Mouse (Mus musculus) heart, postnatal 36 days (tissue): Measurements from ENCODE around the gene Polg2. TPM values are rescaled to one million over a fixed set of nuclear protein-coding genes. Genes with fewer than 3 reads are reported as not detected.
"Not testable (repeated sequence)": the region's sequence is repeated elsewhere in the genome, so short reads cannot be mapped to it uniquely, and the experiment has no call there.

Source experiments
- DNase-seq, 2 experiments: peaks; one replicate each; pipeline ENCODE4 v3.0.0; 2021 to 2022
- intact Hi-C: fragments of 180-260 bp; cut with DNase I; formaldehyde crosslinking; loops from one replicate; pipeline ENCODE4 v1.15.1; 2025
- total RNA-seq, 2 experiments: library from RNA; stranded (reverse); gene quantifications; 2 replicates each; pipeline ENCODE4 v1.2.3; 2021

The Polg2 gene
- total RNA-seq, 2 experiments from 2014 or later, result 4.4 to 4.5 TPM

DNA sequence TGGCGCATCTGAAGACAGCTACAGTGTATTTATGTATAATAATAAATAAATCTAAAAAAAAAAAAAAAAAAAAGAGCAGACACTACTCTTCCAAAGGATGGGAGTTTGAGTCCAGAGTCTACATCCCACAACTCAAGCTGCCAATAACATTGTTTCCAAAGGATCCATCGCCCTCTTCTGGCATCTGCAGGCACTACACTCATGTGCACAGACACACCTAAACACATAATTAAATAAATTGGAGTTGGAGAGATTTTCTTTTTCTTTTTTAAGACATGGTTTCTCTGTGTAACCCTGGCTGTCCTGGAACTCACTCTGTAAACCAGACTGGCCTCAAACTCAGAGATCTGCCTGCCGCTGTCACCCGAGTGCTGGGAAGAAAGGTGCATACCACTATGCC, 11.8 kb downstream of the Polg2 start:
- no peak for DNase-seq
- intact Hi-C loops, result no loop called here

DNA sequence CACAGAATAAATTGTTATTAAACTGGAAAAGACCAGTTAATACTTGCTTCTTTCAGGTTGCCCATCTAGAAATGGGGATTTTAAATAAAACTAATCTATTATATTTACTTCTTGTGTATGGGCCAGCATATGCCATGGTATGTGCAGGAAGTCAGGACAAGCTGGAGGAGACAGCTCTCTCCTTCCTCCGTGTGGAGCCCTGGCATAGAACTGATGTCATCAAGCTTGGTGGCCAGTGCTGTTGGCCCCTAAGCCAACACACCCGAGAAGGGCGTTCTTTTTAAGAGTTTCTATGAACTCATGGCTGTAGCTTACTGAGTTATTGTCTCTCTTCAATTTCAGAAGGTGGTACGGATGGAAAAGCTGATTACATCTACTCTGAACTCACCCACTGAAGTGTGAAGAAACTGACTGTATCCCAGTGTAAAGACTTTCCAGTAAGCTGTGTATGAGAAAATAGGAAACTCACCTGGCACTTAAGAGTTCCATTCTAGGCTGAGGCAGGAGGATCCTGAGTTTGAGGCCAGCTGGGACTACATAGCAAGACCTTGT, 12.7 kb downstream of the Polg2 start:
- intact Hi-C loops, result no loop called here
- no peak for DNase-seq

- intact Hi-C loops, result no loop called here
- no peak for DNase-seq
Measured at GRCm38 (mm10) chr11:106762800-106763185, 16.5 kb downstream of the Polg2 start.

GRCm38 (mm10) chr11:106762139-106762799, 17.1 kb downstream of the Polg2 start:
- intact Hi-C loops, result no loop called here

DNA sequence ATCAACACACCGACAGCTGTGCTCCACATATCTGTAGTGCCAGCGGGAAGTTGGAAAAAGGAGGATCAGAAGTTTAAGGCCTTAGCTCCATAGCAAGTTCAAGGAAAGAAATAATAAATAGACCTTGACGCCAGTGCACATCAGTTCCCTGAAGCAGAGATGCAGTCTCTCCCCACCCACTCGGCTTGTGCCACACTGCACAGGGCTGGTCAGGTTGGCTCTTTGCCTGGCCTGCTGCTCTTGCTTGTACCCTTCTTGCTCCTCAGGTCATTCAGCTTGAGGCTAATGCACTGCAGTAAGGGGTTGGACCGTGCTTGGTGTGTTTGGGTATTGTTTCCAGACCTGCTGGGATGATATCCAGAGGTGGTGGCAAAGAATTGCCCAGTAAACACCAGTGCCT, 18.8 kb downstream of the Polg2 start:
- intact Hi-C loops, result no loop called here
- DNase-seq, result no peak

More at GRCm38 (mm10) chr11:106762139-106762799, 17.1 kb downstream of the Polg2 start:
- DNase-seq, result no peak

DNA sequence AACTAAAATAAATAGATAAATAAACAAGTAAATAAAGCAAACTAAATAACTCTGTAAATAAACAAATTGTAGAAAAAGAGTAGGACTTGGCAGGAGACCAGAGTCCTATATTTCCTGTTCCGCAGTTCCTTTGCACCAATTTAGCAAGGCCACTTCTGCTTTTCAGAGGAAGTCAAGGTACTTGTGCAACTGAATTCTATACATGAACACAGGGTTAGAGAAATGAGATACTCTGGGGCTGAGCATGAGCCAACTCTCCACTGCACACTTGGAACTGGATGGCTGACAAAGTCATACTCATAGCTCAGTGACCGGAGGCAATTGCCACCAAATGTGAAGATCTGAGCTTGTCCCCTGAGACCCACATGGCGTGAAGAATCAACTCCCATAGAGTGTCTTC, 20.3 kb downstream of the Polg2 start:
- intact Hi-C loops, result no loop called here

DNA sequence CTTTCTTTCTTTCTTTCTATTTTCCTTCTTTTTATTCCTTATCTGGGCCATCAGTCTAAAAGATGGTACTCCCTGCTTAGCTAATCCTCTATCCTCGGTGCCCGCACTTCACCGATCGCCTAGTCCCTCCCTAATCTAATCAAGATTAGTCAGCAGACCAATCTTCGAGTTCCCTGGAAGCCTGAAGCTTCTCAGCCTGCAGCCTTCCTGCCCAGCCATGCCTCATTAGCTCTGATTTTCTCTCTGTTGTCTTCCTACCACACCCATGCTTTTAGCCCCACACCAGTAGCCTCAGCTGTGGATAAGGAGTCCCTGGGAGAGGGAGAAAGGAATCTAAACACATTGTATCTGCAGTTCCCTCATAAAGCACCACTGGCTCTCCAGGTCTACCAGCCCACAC, 23.8 kb downstream of the Polg2 start:
- no peak for DNase-seq
- intact Hi-C loops, result no loop called here

More for the DNA sequence above, 20.3 kb downstream of the Polg2 start:
- no peak for DNase-seq

- intact Hi-C loops, result no loop called here
- no peak for DNase-seq
Measured at GRCm38 (mm10) chr11:106753314-106753713, 26.0 kb downstream of the Polg2 start.

- intact Hi-C loops, result no loop called here
- no peak for DNase-seq
Measured at GRCm38 (mm10) chr11:106752103-106752502, 27.2 kb downstream of the Polg2 start.

- DNase-seq, result no peak
- intact Hi-C loops, result no loop called here
Measured at GRCm38 (mm10) chr11:106751039-106752018, 28.0 kb downstream of the Polg2 start, which contains the start of gene Milr1. Milr1 (plus strand) TSS chr11:106751226.

- intact Hi-C loops, result no loop called here
- DNase-seq, result no peak
Measured at GRCm38 (mm10) chr11:106750121-106750751, 29.1 kb downstream of the Polg2 start, which contains the start of gene Pecam1. Pecam1 (minus strand) TSS chr11:106750628.

GRCm38 (mm10) chr11:106749557-106750120, 29.7 kb downstream of the Polg2 start:
- DNase-seq, result not testable (repeated sequence)
- intact Hi-C loops, result loop anchor here (10.0 kb wide), 1 partner anchor 335 kb away; no protein-coding TSS in a partner anchor

- DNase-seq, result no peak
- intact Hi-C loops, result loop anchor here (10.0 kb wide), 1 partner anchor 330 kb away; no protein-coding TSS in a partner anchor
Measured at GRCm38 (mm10) chr11:106744949-106745348, 34.4 kb downstream of the Polg2 start.

GRCm38 (mm10) chr11:106742388-106742841, 36.9 kb downstream of the Polg2 start:
- intact Hi-C loops, result loop anchor here (1.0 to 10.0 kb wide), 2 partner anchors 94 to 328 kb away; no protein-coding TSS in a partner anchor
- DNase-seq, result no peak

DNA sequence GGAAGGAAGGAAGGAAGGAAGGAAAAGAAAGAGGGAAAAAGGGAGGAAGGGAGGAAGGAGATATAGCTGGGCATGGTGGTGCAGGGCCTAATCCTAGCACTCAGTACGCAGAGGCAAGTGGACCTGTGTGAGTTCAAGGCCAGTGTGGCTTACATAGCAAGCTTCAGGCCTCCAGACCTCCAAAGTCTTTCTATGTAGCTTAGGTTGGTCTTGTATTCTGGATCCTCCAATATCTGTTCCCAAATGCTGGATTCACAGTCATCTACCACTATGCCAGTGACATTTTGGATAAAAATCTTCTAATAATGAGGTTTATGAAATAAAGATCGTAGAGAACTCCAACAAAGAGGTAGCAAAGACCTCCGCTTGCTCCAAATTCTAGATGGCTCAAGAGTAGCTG, 37.5 kb downstream of the Polg2 start:
- intact Hi-C loops, result loop anchor here (1.0 to 10.0 kb wide), 2 partner anchors 94 to 327 kb away; no protein-coding TSS in a partner anchor
- DNase-seq, result no peak

GRCm38 (mm10) chr11:106741232-106741631, 38.1 kb downstream of the Polg2 start:
- DNase-seq, result no peak
- intact Hi-C loops, result loop anchor here (10.0 kb wide), 1 partner anchor 326 kb away; no protein-coding TSS in a partner anchor

DNA sequence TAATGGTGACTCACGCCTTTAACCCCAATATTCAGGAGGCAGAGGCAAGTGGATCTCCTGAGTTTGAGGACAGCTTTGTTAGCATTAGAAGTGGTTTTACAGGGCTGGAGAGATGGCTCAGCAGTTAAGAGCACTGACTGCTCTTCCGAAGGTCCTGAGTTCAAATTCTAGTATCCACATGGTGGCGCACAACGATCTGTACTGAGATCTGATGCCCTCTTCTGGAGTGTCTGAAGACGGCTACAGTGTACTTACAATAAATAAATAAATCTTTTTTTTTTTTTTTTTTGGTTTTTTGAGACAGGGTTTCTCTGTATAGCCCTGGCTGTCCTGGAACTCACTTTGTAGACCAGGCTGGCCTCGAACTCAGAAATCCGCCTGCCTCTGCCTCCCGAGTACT, 38.6 kb downstream of the Polg2 start:
- DNase-seq, result not testable (repeated sequence)
- intact Hi-C loops, result loop anchor here (1.0 to 10.0 kb wide), 2 partner anchors 61 to 326 kb away; no protein-coding TSS in a partner anchor

DNA sequence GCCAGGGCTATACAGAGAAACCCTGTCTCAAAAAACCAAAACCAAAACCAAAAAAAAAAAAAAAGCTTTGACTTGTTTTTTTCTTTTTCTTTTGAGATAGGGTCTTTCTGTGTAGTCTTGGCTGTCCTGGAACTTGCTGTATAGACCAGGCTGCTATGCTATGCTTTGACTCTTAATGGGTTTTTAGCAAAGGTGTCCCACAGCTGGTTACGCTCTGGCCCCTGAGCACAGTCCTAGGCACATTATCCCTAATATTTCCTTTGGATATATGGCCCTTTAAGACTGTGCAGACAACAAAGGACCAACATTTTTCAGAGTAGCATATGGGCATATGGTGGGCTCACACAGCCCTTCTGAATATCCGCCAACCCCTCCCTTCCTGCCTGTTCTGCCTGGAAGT, 40.2 kb downstream of the Polg2 start:
- intact Hi-C loops, result loop anchor here (5.0 kb wide), 1 partner anchor 37 kb away; no protein-coding TSS in a partner anchor
- no peak for DNase-seq

- peak; percentile 47 to 54 for DNase-seq
- intact Hi-C loops, result loop anchor here (2.0 to 5.0 kb wide), 2 partner anchors 22 to 35 kb away; no protein-coding TSS in a partner anchor
Measured at GRCm38 (mm10) chr11:106737178-106737621, 42.1 kb downstream of the Polg2 start.
